ENCODE assay signal across 9 mouse cellular contexts in genomic region chr1:131995062-131995461, GRCm38 (mm10). TPM values are rescaled to one million over a fixed set of nuclear protein-coding genes. Genes with fewer than 3 reads are reported as not detected.
DNase-seq lines count a peak whose midpoint lies in the region; ATAC-seq and TF ChIP-seq lines count a peak whose summit lies in the region.
"Had no signal": no experiment of that assay in that cellular context is flagged by ENCODE, and none has a peak within 500 bp of the region (broad histone marks: within the 10 kb centered on the region; RNA-seq: fewer than 3 reads in every experiment).

No protein-coding gene starts in this region.

- H3K9me3 ChIP-seq in heart, embryonic 10.5 days, result no peaks in the 10 kb centered on the region
- H3K9me3 ChIP-seq: embryonic facial prominence, embryonic 12.5 days had no signal

- no peaks in the 10 kb centered on the region for H3K79me2 ChIP-seq in heart, adult 2 months (replicated peaks; ENCODE audit: control insufficient read depth, insufficient read depth, low read length)

- peak; percentile 88 for TF ChIP-seq CTCF in heart, adult 2 months (IDR thresholded peaks at IDR 0.05)
- TF ChIP-seq CTCF in Patski (IDR thresholded peaks at IDR 0.05), result peak; percentile 82

- H3K27ac ChIP-seq in heart, adult 2 months, result no peak overlapping the region
- no peak overlapping the region for H3K27ac ChIP-seq in heart, embryonic 10.5 days
- H3K27ac ChIP-seq: embryonic facial prominence, embryonic 12.5 days had no signal

- in situ Hi-C loops in Patski (cut with MboI; ENCODE audit: low pct_unique_long_range_greater_than_20kb), result loop anchor here (5.0 kb wide), 2 partner anchors 52 to 112 kb away; no protein-coding TSS in a partner anchor

- no peaks in the 10 kb centered on the region for H3K36me3 ChIP-seq in heart, adult 2 months (ENCODE audit: control insufficient read depth, insufficient read depth, low read length)
- no peaks in the 10 kb centered on the region for H3K36me3 ChIP-seq in heart, embryonic 10.5 days
- H3K36me3 ChIP-seq: embryonic facial prominence, embryonic 12.5 days had no signal

- no peaks in the 10 kb centered on the region for H3K27me3 ChIP-seq in heart, adult 2 months (ENCODE audit: control insufficient read depth, insufficient read depth, low read length)
- 0 out of 2 replicates have a peak, but pooled peaks cover 4% of the 10 kb centered on the region for H3K27me3 ChIP-seq in heart, embryonic 10.5 days (ENCODE audit: insufficient read depth, poor library complexity, severe bottlenecking)
- no peaks in the 10 kb centered on the region for H3K27me3 ChIP-seq in Patski
- H3K27me3 ChIP-seq: embryonic facial prominence, embryonic 12.5 days had no signal

- intact Hi-C loops in heart, adult 2 months (cut with DNase I), result loop anchor here (1.0 to 5.0 kb wide), 3 partner anchors 51 to 162 kb away; no protein-coding TSS in a partner anchor

- CTCF ChIA-PET in Patski (lab: Charles Lee), result interaction anchor here (0.8 to 5.3 kb wide), 10 partner anchors 13 to 161 kb away, joined by 3 to 31 read pairs (median 4); no protein-coding TSS in a partner anchor

- POLR2A ChIA-PET in Patski (lab: Charles Lee), result no interaction called here

- DNase-seq in heart, adult 2 months, result peak; percentile 52 to 74
- DNase-seq in heart, embryonic 10.5 days (ENCODE audit: low spot score), result no peak
- DNase-seq in 416B (ENCODE audit: low read depth) (peak; percentile 77), Patski (ENCODE audit: low read depth, low spot score) (no peak)
- DNase-seq in embryo, embryonic 11 days, result peak; percentile 61
- peak; percentile 61 to 90 for DNase-seq in kidney, postnatal 25 days
- DNase-seq in mesoderm, embryonic 11.5 days (ENCODE audit: low read depth, low spot score), result peak; percentile 62
- DNase-seq in thymus, postnatal 36 days, result peak; percentile 70 to 76

- H3K9ac ChIP-seq in heart, adult 2 months (ENCODE audit: low read depth, low read length), result no peak overlapping the region
- H3K9ac ChIP-seq: embryonic facial prominence, embryonic 12.5 days had no signal

- peaks cover 3% of the 10 kb centered on the region for H3K4me1 ChIP-seq in heart, adult 2 months (ENCODE audit: control insufficient read depth, insufficient read depth, low read length)
- no peaks in the 10 kb centered on the region for H3K4me1 ChIP-seq in heart, embryonic 10.5 days
- H3K4me1 ChIP-seq: embryonic facial prominence, embryonic 12.5 days had no signal

- 41% methylated on average over 4 of the region's 4 CpGs for WGBS in heart, adult 2 months
- 33% methylated on average over 4 of the region's 4 CpGs for WGBS in heart, embryonic 10.5 days

- H3K4me3 ChIP-seq in heart, adult 2 months, result no peak overlapping the region
- no peak overlapping the region for H3K4me3 ChIP-seq in heart, embryonic 10.5 days
- H3K4me3 ChIP-seq: embryonic facial prominence, embryonic 12.5 days had no signal

- ATAC-seq in Patski, result no peak

- TF ChIP-seq POLR2A in heart, adult 2 months (IDR thresholded peaks at IDR 0.05; ENCODE audit: insufficient read depth, low read depth, low read length), result no peak

- TF ChIP-seq EP300 in heart, adult 2 months (IDR thresholded peaks at IDR 0.05; ENCODE audit: insufficient read depth, low read depth, low read length), result no peak

RNA-seq across cellular contexts. Expression of gene Elk4, which starts 12.3 kb away (rescaled TPM):
- 10 to 100 TPM; 76.5 to 77.4 TPM for total RNA-seq in heart, adult 2 months (2021)
- polyA plus RNA-seq in heart, adult 2 months (2012; rRNA removed), result 20.8 and 32.7 TPM in 2 replicates
- polyA plus RNA-seq in heart, embryonic 10.5 days (2016; fragmentation: Nextera tagmentation; extraction: Ambion mirVana), result 12.2 and 15.3 TPM in 2 replicates
- 27.3 TPM for polyA plus RNA-seq in Patski (2021)

RNA-seq across cellular contexts. Expression of gene Slc45a3, which starts 32.3 kb away (rescaled TPM):
- 1 to 10 TPM; 3.8 to 7.0 TPM for total RNA-seq in heart, adult 2 months (2021)
- 5.5 and 6.4 TPM in 2 replicates for polyA plus RNA-seq in heart, adult 2 months (2012; rRNA removed)
- polyA plus RNA-seq in heart, embryonic 10.5 days (2016; fragmentation: Nextera tagmentation; extraction: Ambion mirVana), result 1.1 and 1.9 TPM in 2 replicates
- polyA plus RNA-seq in Patski (2021), result 0.65 TPM

Comparison
In these comparisons a context has a peak if more than half of its experiments do, and no peak if none do; other contexts are left out.
1. DNase-seq: peak in heart, adult 2 months (2 of 2), 416B (single experiment), embryo, embryonic 11 days (single experiment), kidney, postnatal 25 days (2 of 2), mesoderm, embryonic 11.5 days (single experiment) and thymus, postnatal 36 days (2 of 2); none in heart, embryonic 10.5 days (single experiment) and Patski (single experiment).